In the genomic region with DNA sequence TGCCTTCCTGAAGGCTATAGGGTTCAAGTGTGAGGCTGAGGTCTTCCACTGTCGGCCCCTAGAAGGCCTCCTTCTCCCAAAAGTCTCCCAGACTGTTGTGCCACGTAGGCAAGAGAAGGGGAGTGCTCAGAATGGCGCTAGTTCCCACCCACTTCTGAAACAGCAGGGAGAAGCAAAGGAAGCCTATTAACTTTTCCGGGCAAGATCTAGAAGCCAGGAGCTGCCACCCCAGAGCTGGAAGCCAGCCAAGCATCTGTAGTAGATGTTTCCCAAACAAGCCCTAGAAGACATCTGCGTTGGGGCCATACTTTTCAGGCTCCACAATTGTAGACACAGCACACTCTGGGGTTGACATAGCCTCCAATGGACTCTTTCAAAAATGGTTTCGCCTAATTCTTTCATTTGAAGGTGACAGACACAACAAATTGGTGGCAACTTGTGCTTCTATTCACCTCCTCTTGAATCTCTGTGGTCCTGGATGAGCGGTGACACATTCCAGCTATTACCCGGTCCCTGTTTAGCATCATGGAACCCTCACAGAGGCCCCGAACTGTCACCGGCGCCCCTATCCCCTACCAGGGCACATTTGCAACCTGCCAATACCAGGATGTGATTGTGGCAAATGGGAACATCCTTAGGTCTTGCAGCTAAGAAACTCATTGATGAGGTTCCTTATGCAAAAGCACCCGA, we compare ENCODE assay signal across 8 mouse cellular contexts. TPM values are rescaled to one million over a fixed set of nuclear protein-coding genes. Genes with fewer than 3 reads are reported as not detected.
DNase-seq lines count a peak whose midpoint lies in the region; ATAC-seq and TF ChIP-seq lines count a peak whose summit lies in the region.

No protein-coding gene starts in this region.

- no peaks in the 10 kb centered on the region for H3K9me3 ChIP-seq in erythroblast, embryonic 14.5 days (ENCODE audit: control insufficient read depth, low read length)
- H3K9me3 ChIP-seq in forebrain, embryonic 15.5 days = no peaks in the 10 kb centered on the region
- no peaks in the 10 kb centered on the region for H3K9me3 ChIP-seq in hindbrain, embryonic 13.5 days
- H3K9me3 ChIP-seq in limb, embryonic 14.5 days (ENCODE audit: control insufficient read depth, low read length) = no peaks in the 10 kb centered on the region

- no peak overlapping the region for H3K9ac ChIP-seq in forebrain, embryonic 15.5 days (replicated peaks)
- no peak overlapping the region for H3K9ac ChIP-seq in hindbrain, embryonic 13.5 days
- H3K9ac ChIP-seq in limb, embryonic 14.5 days (ENCODE audit: low read depth, low read length, severe bottlenecking) = peak overlapping the region; percentile 71

- ATAC-seq in erythroblast, adult 5-6 weeks (replicated peaks; ENCODE audit: low FRiP score, poor library complexity, severe bottlenecking) = no peak
- ATAC-seq in forebrain, embryonic 15.5 days (replicated peaks) = no peak
- ATAC-seq in hindbrain, embryonic 13.5 days (ENCODE audit: low FRiP score) = no peak
- ATAC-seq in limb, embryonic 14.5 days (ENCODE audit: low FRiP score, low read depth) = no peak

- peak overlapping the region; percentile 23; the same call in 1 of the 2 replicates for H3K27ac ChIP-seq in forebrain, embryonic 15.5 days (replicated peaks)
- H3K27ac ChIP-seq in hindbrain, embryonic 13.5 days = no peak overlapping the region
- peak overlapping the region; percentile 83 for H3K27ac ChIP-seq in limb, embryonic 14.5 days (replicated peaks; ENCODE audit: low read depth, low read length)

- peaks cover 21% of the 10 kb centered on the region for H3K27me3 ChIP-seq in erythroblast, embryonic 14.5 days (ENCODE audit: control insufficient read depth)
- no peaks in the 10 kb centered on the region for H3K27me3 ChIP-seq in forebrain, embryonic 15.5 days
- peaks cover 11% of the 10 kb centered on the region; the same call in 1 of the 2 replicates for H3K27me3 ChIP-seq in hindbrain, embryonic 13.5 days
- no peaks in the 10 kb centered on the region for H3K27me3 ChIP-seq in limb, embryonic 14.5 days (ENCODE audit: control insufficient read depth, insufficient read depth, low read length)

- WGBS in forebrain, embryonic 15.5 days = 53% methylated on average over 12 of the region's 12 CpGs
- WGBS in hindbrain, embryonic 13.5 days = 76% methylated on average over 12 of the region's 12 CpGs
- 51% methylated on average over 12 of the region's 12 CpGs for WGBS in limb, embryonic 14.5 days

- TF ChIP-seq POLR2A in limb, embryonic 14.5 days (IDR thresholded peaks at IDR 0.05; ENCODE audit: borderline replicate concordance, extremely low read depth, insufficient read depth, insufficient read length) = no peak

- no peaks in the 10 kb centered on the region for H3K36me3 ChIP-seq in erythroblast, embryonic 14.5 days (ENCODE audit: control insufficient read depth)
- H3K36me3 ChIP-seq in forebrain, embryonic 15.5 days = no peaks in the 10 kb centered on the region
- no peaks in the 10 kb centered on the region for H3K36me3 ChIP-seq in hindbrain, embryonic 13.5 days
- peaks cover 15% of the 10 kb centered on the region for H3K36me3 ChIP-seq in limb, embryonic 14.5 days (ENCODE audit: control insufficient read depth, insufficient read depth, low read length)

- H3K4me2 ChIP-seq in forebrain, embryonic 15.5 days (replicated peaks) = peak overlapping the region; percentile 99
- H3K4me2 ChIP-seq in hindbrain, embryonic 13.5 days = peak overlapping the region; percentile 99
- H3K4me2 ChIP-seq in limb, embryonic 14.5 days (replicated peaks; ENCODE audit: low read depth, low read length, severe bottlenecking) = peak overlapping the region; percentile 87

- DNase-seq in limb, embryonic 14.5 days (ENCODE audit: low spot score) = peak; percentile 78
- peak; percentile 34 for DNase-seq in retina, postnatal 1 day
- no peak for DNase-seq in spleen, postnatal 4 days (ENCODE audit: low spot score in 2 of 2)
- no peak for DNase-seq in cerebellum, adult 8-10 months

- H3K4me3 ChIP-seq in erythroblast, embryonic 14.5 days (replicated peaks) = peak overlapping the region; percentile 45
- H3K4me3 ChIP-seq in forebrain, embryonic 15.5 days = peak overlapping the region; percentile 71
- H3K4me3 ChIP-seq in hindbrain, embryonic 13.5 days = peak overlapping the region; percentile 58; the same call in 1 of the 2 replicates
- H3K4me3 ChIP-seq in limb, embryonic 14.5 days (replicated peaks; ENCODE audit: low read length) = peak overlapping the region; percentile 71

- peaks cover 4% of the 10 kb centered on the region for H3K4me1 ChIP-seq in erythroblast, embryonic 14.5 days (ENCODE audit: control insufficient read depth)
- H3K4me1 ChIP-seq in forebrain, embryonic 15.5 days = peaks cover 36% of the 10 kb centered on the region
- peaks cover 19% of the 10 kb centered on the region for H3K4me1 ChIP-seq in hindbrain, embryonic 13.5 days (replicated peaks)
- H3K4me1 ChIP-seq in limb, embryonic 14.5 days (ENCODE audit: control insufficient read depth, insufficient read depth, low read length) = peaks cover 10% of the 10 kb centered on the region

RNA-seq across cellular contexts. Expression of a gene that starts 1.4 kb away (rescaled TPM):
- polyA plus RNA-seq in erythroblast, embryonic 14.5 days (2012) = not detected in 2 replicates
- not detected in 2 replicates for total RNA-seq in erythroblast, adult 5-6 weeks (2015; ENCODE audit: low replicate concordance)
- 1.3 TPM in 1 of 2 replicates, not detected in the other for total RNA-seq in erythroblast, adult 5-6 weeks (2017; ENCODE audit: low replicate concordance)
- polyA plus RNA-seq in forebrain, embryonic 15.5 days (2015; fragmentation: Nextera tagmentation; extraction: Ambion mirVana) = 12.6 and 16.0 TPM in 2 replicates
- 6.4 and 7.5 TPM in 2 replicates for polyA plus RNA-seq in hindbrain, embryonic 13.5 days (2015; fragmentation: Nextera tagmentation; extraction: Ambion mirVana)
- 33.0 and 38.7 TPM in 2 replicates for polyA plus RNA-seq in limb, embryonic 14.5 days (2012; rRNA removed)
- polyA plus RNA-seq in limb, embryonic 14.5 days (2014; fragmentation: Nextera tagmentation; extraction: Ambion mirVana) = 36.6 and 42.3 TPM in 2 replicates

Comparison
In these comparisons a context has a peak if more than half of its experiments do, and no peak if none do; other contexts are left out.
1. DNase-seq: peak in limb, embryonic 14.5 days (single experiment) and retina, postnatal 1 day (single experiment); none in spleen, postnatal 4 days (0 of 2) and cerebellum, adult 8-10 months (single experiment).
2. Peak in every context shown above with its lines, with median percentiles within 50 percentile points of each other: H3K4me3 ChIP-seq and H3K4me2 ChIP-seq.